Mouse (Mus musculus): ENCODE data around the gene Nrsn1. TPM values are rescaled to one million over a fixed set of nuclear protein-coding genes. Genes with fewer than 3 reads are reported as not detected.
"Not testable (repeated sequence)": the region's sequence is repeated elsewhere in the genome, so short reads cannot be mapped to it uniquely, and the experiment has no call there.

Gene Nrsn1
- total RNA-seq (2022) = under 1 TPM in 3 of 4 experiments, not detected in 1; 0.19 to 0.28 (median 0.20) TPM

DNA sequence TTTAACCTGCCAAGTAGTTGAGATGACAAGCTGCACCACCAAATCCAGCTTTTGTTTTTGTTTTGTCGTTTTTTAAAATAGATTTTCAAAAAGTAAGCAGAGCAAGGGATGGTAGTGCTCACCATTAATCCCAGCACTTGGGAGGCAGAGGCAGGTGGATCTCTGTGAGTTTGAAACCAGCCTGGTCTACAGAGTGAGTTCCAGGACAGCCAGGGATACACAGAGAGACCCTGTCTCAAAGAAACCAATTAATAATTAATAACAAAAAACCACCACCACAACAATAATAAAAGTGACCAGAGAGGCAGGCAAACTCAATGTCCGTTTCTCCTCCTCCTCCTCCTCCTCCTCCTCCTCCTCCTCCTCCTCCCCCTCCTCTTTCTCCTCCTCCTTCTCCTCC, at the start of gene Nrsn1:
TSS of gene Nrsn1 (minus strand) at position 101 of the 400 bp plus-strand sequence.
- not testable (repeated sequence) for DNase-seq (ENCODE audit: low spot score)

DNA sequence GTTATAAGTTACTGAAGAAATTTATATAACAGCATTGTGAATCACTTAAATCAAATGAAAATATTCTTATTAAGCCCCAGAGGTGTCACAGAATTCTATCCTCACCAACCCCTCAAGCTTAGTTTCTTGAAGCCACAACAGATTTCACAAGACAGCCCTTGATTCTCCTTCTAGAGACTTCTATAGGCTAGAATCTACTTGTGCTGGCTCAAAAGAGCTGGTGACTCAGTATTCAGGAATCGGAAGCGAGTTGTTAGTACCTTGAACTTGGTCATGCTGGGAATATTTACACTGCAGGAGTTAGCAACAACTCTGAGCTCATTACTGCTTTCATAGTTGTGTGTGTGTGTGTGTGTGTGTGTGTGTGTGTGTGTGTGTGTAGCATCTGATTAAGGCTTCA, 41.8 kb upstream of the Nrsn1 start:
- no peak for DNase-seq (ENCODE audit: low spot score)

DNA sequence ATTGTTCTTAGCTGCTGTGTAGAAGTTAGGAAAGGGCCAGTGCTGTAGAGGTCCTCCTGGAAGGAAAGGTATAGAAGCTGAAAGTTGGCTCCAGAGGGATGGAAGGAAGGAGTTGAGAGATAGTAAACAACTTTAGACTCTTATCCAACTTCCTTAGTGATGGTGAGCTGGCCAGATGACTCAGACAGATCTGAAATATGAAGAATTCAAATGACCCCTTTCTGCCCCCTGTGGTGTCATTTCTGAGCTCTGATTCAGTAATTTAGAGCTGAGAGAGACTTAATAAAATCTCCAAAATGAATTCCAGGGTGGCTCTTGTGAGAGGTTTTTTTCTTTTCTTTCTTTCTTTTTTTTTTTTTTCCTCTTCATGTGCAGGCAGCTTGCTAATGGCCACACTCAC, 39.8 kb upstream of the Nrsn1 start:
- no peak for DNase-seq (ENCODE audit: low spot score)

DNA sequence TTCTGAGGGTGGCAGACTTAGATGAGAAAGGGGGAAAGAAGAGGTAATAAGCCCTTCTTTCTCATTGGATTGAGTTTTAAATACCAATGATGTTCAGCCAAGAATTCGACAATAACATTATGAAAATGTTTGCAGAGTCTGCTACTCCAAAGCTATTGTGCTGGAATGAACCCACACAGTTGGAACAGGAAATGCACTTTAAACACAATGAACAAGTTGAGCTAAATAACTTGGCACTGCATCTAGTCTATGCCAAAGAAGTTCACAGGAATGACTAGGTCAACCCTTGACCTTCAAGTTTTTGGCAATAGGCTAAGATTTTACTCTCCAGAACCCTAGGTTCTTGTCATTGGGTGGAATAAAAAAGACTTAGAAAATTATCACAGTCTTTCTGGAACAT, 18.4 kb upstream of the Nrsn1 start:
- no peak for DNase-seq (ENCODE audit: low spot score)

DNA sequence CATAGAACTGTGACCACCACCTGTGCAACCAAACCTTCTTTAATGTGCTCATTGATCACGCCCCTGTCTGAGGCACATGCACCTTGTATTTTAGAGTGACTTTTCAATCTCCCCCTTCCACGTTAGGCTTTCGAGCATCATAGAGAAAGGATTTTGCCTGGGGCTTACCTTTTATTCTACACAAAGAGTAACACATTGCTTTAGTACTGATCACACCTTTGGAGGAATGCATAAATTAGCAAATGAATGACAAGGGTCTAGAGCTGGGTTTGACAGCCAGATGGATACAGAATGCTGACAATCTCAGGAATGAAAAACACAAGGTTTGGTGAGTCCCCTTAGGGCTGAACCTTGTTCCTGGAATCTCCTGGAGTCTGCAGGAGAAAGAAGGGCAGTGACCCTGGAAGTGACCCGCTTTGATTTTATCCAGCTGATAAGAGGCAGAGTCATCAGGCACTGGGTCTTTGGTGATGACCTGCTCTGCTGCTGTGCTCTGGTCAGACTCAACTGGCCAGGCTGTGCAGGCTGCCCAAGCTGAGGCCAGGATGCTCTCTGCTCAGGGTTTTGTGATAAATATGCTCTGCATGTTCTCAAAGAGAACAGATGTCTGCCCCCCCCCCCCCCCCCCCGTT, 4.7 kb upstream of the Nrsn1 start:
- no peak for DNase-seq (ENCODE audit: low spot score)

DNA sequence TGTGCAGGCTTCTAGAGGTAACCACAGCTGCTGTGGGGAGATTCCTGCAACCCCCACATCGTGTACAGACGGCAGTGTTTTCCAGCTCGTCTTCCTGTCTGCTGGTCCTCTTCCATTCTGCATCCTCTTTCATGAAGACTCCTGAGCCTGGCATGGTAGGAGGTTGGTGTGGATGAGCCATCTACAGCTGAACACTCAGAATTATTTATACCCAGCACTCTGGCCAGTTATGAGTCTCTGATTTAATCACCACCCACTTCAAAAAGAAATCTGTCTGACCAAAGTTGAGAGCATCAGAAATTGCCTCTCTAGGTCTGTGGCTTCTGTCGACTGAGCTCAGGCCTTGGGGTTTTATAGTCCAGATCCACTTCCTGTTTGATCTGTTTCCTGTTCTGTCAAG, 1.9 kb upstream of the Nrsn1 start:
- no peak for DNase-seq (ENCODE audit: low spot score)

DNA sequence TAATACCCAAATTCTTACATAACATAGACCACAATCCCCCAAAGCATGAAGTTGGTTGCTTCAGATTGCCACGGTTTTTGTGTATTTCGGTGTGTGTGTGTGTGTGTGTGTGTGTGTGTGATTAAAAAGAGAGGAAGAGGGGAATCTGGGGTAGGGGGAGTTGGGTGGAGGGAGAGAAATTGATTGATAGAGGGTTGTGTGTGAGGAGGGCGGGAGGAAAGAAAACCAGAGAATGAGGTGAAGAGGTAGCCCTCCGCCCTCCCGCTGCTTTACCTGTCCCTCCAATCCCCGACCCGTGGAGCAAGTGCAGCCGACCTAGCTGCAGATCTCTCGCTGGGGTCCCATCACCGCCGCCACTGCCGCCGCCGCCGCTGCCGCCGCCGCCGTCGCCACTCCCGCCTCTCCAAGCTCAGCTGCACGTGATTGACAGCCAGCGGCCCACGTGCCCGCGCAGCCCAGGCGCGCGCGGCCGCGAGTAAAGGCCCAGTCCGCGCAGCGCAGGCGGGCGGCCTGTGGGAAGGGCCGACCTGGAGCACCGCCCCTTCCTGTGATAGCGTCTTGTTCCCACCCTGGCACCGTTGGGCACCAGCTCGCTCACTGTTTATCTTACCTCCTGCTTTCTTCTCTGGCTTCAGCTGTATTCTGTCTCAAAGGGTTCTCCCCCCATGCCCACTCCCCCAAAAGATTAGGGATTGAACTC, 583 bp downstream of the Nrsn1 start:
- DNase-seq (ENCODE audit: low spot score) = no peak

DNA sequence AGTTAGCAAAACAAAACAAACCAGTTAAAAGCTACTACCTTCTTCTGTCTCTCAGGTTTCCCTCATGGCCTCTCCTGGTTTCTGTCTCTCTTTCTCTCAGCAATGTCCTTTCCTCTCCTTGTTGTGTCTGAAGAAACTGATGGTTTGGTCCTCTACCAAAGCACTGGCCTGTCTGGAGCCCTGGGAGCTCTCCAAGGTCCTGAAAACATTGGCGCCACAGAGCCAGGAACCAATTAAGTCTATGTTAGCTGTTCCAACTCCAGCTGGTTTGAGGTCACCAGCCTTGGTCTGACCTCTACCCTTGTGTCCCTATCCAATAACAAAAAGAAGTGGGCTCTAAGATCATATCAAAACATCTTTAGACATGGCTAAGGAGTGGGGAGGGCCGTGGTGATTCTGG, 1.3 kb downstream of the Nrsn1 start:
- peak; percentile 7 for DNase-seq (ENCODE audit: low spot score)

DNA sequence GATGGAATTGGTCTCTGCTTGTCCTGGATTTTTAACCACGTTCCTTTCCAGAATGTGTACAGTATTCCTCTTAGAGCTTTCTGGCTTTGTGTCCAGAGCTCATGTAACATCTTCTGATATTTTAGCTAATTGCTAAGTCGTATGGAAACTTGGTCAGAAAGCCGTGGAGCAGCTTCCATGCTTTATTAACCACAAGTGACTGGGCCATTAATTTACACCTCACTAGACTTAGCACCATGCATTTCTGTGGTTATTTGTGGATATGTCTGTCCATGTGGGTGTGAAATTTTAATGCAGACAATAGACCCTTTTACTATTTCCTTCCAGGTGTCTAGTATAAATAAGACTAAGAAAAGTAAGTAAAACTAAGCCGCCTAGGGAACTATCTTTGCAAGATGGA, 7.6 kb downstream of the Nrsn1 start:
- DNase-seq (ENCODE audit: low spot score) = no peak

DNA sequence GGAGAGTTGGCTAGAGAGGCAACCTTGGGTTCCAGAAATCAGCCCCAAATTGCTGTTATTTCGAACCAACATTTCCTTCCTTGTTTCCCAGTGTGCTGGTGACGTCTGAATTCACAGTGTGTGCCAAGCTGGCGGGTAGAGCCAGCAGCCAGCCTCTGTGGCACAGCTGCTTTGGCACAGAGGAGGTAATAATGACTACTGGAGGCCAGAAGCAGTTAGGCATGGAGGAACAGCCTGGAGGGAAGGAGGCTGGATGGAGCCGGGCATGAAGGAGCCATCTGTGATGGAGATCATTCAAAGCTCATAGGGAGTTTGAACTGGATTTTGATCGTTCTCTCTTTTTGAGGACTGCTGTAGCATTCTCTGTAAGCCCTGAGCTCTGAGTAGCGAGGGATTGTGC, 12.7 kb downstream of the Nrsn1 start:
- DNase-seq (ENCODE audit: low spot score) = no peak

DNA sequence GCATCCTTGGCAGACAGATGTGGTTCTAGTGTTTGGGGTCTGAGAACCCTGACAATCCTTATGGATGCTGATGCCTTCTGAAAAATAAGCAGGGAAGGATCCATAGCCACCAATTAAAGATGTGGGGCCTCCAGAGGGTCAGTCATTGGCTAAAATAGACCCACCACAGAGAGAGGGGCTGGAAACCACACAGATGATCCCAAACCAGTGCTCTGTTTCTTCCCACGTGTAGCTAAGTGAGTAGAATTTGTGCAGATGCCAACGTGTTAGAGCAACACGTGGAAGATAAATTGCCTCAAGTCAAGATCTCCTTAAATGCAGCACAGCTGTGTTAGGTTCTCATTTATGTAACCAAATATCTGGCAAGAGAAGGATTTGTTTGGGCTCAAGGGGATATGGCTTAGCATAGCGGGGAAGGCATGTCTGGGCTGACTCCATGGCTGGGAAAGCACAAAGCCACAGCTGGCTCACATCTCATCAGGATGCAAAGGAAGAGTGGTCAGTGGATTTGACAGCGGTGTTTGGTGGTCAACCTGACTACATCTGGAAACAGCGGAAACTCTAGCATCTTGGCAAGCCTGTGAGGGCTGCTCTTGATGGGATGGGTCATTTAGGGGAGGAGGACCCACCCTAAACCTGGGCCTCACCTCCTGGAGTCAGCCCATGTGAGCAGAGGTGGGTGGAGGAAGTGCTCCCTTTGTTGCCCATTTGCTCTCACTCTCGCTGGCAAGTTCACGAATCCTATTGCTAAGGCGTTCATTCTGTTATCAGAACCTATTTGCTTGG, 15.6 kb downstream of the Nrsn1 start:
- DNase-seq (ENCODE audit: low spot score) = no peak

DNA sequence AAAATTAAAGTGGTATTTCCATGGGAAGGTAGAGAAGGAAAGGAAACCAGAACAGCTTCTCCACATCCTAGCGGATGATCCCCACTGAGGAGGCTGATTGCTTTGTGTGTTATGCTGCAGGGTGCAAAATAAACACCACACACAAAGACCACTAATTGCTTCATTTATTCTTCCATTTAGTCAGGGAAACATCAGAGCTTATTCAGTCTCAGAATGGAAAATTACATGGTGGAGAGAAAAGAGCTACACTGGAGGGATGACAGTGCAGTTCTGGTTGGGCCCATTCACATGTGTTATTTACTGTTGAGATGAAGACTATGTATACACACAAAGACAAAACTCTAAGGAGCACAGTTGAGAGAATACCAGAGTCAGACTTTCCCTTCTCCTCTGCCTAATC, 18.4 kb downstream of the Nrsn1 start:
- DNase-seq (ENCODE audit: low spot score) = no peak

DNA sequence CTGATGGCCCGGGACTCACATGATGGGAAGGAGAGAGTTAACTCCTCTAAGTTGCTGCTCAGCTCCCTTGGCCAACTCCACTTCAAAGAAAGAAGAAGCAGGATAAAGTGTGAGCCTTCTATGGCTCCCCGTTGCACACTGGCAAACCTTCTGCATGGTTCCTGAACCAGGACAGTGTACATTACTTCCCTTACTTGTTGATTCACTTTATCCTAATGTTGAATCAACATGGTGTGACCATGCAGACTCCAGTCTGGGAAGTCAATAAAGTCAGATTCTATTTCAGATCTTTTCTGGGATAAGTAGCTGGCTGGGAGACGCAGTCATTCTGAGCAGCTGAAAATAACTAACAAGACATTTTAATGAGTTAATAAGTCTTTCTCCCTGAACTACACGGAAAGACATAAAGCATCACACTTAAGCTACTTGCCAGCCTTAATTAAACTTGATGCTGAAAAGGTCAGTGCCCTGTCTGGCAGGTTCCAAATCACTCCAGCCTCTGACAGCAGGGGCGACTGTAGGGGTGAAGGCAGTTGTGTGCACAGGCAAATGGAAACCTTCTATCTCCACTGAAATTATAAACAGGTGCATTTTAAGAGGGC, 50.0 kb downstream of the Nrsn1 start:
- no peak for DNase-seq (ENCODE audit: low spot score)

DNA sequence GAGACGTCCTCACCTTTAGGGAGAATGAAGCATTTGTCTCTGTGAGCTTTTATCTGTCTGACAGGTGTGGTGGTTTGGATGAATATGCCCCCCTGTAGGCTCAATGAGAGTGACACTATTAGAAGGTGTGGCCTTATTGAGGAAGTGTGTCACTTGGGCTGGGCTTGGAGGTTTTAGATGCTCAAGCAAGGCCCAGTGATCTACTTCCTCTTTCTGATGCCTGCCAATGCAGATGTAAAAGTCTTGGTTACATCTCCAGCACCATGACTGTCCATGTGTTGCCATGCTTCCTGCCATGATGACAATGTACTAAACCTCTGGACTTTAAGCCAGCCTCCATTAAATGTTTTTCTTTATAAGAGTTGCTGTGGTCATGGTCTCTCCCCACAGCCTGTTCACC, 51.9 kb downstream of the Nrsn1 start:
- no peak for DNase-seq (ENCODE audit: low spot score)

DNA sequence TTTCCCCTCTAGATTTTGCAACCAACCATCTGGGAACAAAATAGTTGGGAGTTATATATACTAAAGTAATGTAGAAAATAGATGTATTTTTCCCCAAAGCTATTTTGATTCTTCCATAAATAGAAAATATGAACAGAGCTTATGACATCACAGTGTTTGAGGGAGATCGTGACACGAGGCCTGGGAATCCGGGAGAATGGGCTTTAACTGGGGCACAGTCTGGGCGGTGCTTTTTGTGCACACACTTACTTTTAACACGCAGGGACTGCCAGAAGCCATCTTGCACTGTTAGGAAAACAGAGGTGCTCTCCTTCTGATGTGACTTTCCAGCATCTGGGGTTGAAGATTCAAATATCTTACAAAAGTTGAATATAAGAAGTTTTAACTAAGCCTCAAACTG, 63.4 kb downstream of the Nrsn1 start:
- no peak for DNase-seq (ENCODE audit: low spot score)

Other genes with a start within 250 kb of the Nrsn1 start
- not detected for gene Dcdc2a, start 214.5 kb downstream of the Nrsn1 start, total RNA-seq (2022)

Measured in heart, adult 8-10 months (tissue).